Mouse (Mus musculus): ENCODE data around the gene Whamm. TPM values are rescaled to one million over a fixed set of nuclear protein-coding genes. Genes with fewer than 3 reads are reported as not detected.

Gene Whamm
- 38.1 and 40.2 TPM in 2 replicates for polyA plus RNA-seq (2012; rRNA removed)

GRCm38 (mm10) chr7:81571108-81571940 lies at the start of gene Whamm:
Whamm (plus strand) TSS chr7:81571266.

DNA sequence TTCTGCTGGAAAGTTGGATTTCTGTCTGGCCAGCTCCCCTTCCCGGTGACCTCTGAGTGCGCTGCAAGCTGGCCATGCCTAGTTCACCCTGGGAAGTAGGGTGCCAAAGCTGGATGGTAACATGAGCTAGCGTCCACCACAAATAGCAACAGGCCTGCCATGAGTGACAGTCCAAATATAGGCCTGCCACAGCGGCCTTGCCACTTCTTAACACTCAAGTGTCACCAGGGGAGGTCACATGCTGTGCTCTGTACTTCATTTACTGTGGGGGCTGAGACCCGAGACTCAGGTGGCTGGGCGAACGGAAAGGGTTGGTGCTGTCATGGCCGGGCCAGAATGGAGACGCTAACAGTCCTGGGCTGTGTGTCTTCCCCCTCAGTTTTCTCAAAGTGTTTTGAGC lies 4.2 kb upstream of the Whamm start, which contains the start of gene Fsd2:
Gene Fsd2 (minus strand): TSS at position 53 of the 400 bp plus-strand sequence.

Other genes with a start within 250 kb of the Whamm start
- 849 and 918 TPM in 2 replicates for gene Rps17, start 226.0 kb upstream of the Whamm start, polyA plus RNA-seq (2012; rRNA removed)
- gene Cpeb1, start 115.8 kb upstream of the Whamm start, polyA plus RNA-seq (2012; rRNA removed), result 2.5 and 2.7 TPM in 2 replicates
- gene Ap3b2, start 77.3 kb upstream of the Whamm start, polyA plus RNA-seq (2012; rRNA removed), result 2.7 and 3.1 TPM in 2 replicates
- gene BC048679, start 73.0 kb upstream of the Whamm start, polyA plus RNA-seq (2012; rRNA removed), result not detected in 2 replicates
- 0.02 TPM in 1 of 2 replicates, not detected in the other for gene Fsd2, start 4.3 kb upstream of the Whamm start, polyA plus RNA-seq (2012; rRNA removed)
- 28.3 and 34.6 TPM in 2 replicates for gene Homer2, start 136.3 kb downstream of the Whamm start, polyA plus RNA-seq (2012; rRNA removed)
- 5.4 and 5.5 TPM in 2 replicates for gene Ramac, start 191.7 kb downstream of the Whamm start, polyA plus RNA-seq (2012; rRNA removed)
- gene 3110040N11Rik, start 218.2 kb downstream of the Whamm start, polyA plus RNA-seq (2012; rRNA removed), result 23.9 and 26.6 TPM in 2 replicates

Data from colon, adult 2 months (tissue).